Mouse (Mus musculus) thymus, adult 2 months (tissue): Measurements from ENCODE around the gene Cyp1a1.

ENCODE experiments used
- CTCF ChIP-seq: fragments of 200-500 bp; IDR thresholded peaks from 2 replicates; pipeline ENCODE4 v1.5.1; 2012; ENCODE audit warnings: mild to moderate bottlenecking, control low read depth, low read length, moderate library complexity, borderline replicate concordance; ENCODE audit not compliant: control insufficient read depth, poor library complexity, insufficient read depth; ENCODE audit errors: extremely low read depth
- POLR2A ChIP-seq: fragments of 200-500 bp; IDR thresholded peaks from 2 replicates; pipeline ENCODE4 v1.6.1; 2012; ENCODE audit warnings: mild to moderate bottlenecking, low read length, control low read depth, moderate library complexity; ENCODE audit not compliant: control insufficient read depth, poor library complexity, insufficient read depth; ENCODE audit errors: extremely low read depth

DNA sequence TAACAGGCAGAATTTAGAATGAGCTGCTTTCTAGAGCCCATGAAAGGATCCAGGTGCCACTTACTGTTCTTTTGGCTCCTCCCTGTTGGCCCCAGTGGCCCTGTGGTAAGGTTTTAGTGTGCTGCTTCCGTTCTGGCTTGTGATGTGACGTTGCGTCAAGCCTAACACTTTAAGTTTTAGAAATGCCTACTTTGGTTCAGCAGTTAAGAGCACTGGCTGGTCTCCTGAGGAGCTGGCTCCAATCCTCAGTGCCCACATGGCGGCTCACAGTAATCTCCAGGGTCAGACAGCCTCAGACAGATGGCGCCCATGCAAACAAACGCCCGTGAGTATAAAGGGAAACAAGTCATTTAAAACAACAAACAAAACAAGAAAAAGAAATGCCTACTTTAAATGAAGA, 30.7 kb downstream of the Cyp1a1 start:
- no peak for TF ChIP-seq CTCF
- no peak for TF ChIP-seq POLR2A
